Mouse (Mus musculus): ENCODE data around the gene Fhl3. TPM values are rescaled to one million over a fixed set of nuclear protein-coding genes. Genes with fewer than 3 reads are reported as not detected.
"Not testable (repeated sequence)": the region's sequence is repeated elsewhere in the genome, so short reads cannot be mapped to it uniquely, and the experiment has no call there.

Fhl3 gene
- polyA plus RNA-seq, 1 experiment from 2014 or later = 6.4 TPM

- 4% methylated on average over 18 of the region's 18 CpGs for WGBS (ENCODE audit: insufficient replicate concordance)
- Histone ChIP-seq H3K4me1 (ENCODE audit: control insufficient read depth, insufficient read depth, low read length) (peaks cover 36% of the 10 kb centered on the region), H3K9ac (ENCODE audit: low read depth, low read length) (peak overlapping the region; percentile 64)
Measured at GRCm38 (mm10) chr4:124709961-124710446, 9.5 kb downstream of the Fhl3 start.

DNA sequence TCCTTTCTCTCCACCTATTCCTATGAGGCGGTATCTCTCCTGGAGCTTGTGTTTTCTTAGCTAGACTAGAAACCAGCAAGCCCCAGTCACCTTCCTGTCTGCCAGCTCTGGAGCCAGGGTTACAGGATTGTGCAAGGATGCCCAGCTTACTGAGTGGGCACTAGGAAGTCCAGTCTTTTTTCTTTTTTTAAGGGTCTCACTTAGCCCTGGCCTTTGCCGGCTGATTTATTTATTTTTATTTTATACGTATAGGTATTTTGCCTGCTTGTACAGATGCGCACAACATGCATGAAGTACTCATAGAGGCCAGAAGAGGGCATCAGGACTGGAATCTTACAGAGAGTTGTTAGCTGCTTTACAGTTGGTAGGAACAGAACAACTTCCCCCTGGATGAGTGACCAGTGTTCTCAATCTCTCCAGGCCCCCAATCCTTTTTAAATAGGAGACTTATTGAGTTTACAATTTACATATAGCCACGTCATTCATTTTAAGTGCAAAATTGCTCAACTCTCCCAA lies 10.3 kb downstream of the Fhl3 start:
- Histone ChIP-seq H3K27ac (ENCODE audit: low read depth, low read length) (no peak overlapping the region), H3K9ac (ENCODE audit: low read depth, low read length) (no peak overlapping the region), H3K9me3 (replicated peaks; ENCODE audit: control insufficient read depth, low read length) (no peaks in the 10 kb centered on the region), H3K4me1 (ENCODE audit: control insufficient read depth, insufficient read depth, low read length) (peaks cover 33% of the 10 kb centered on the region), H3K4me2 (no peak overlapping the region; the same call in 1 of the 2 replicates), H3K27me3 (ENCODE audit: control insufficient read depth, insufficient read depth, low read length) (no peaks in the 10 kb centered on the region), H3K4me3 (ENCODE audit: low read depth, low read length) (no peak overlapping the region), H3K36me3 (ENCODE audit: control insufficient read depth, insufficient read depth, low read length) (peaks cover under 1% of the 10 kb centered on the region; the same call in 1 of the 2 replicates)
- no peak for ATAC-seq (replicated peaks; ENCODE audit: insufficient number of reproducible peaks, low FRiP score, low TSS enrichment)
- 8% methylated on average over 5 of the region's 5 CpGs for WGBS (ENCODE audit: insufficient replicate concordance)

More at GRCm38 (mm10) chr4:124709961-124710446, 9.5 kb downstream of the Fhl3 start:
- ATAC-seq (replicated peaks; ENCODE audit: insufficient number of reproducible peaks, low FRiP score, low TSS enrichment) = no peak
- Histone ChIP-seq H3K4me2 (peak overlapping the region; percentile 69), H3K36me3 (ENCODE audit: control insufficient read depth, insufficient read depth, low read length) (peaks cover 4% of the 10 kb centered on the region; the same call in 1 of the 2 replicates), H3K9me3 (replicated peaks; ENCODE audit: control insufficient read depth, low read length) (no peaks in the 10 kb centered on the region), H3K27ac (ENCODE audit: low read depth, low read length) (peak overlapping the region; percentile 65), H3K27me3 (ENCODE audit: control insufficient read depth, insufficient read depth, low read length) (no peaks in the 10 kb centered on the region), H3K4me3 (ENCODE audit: low read depth, low read length) (peak overlapping the region; percentile 27)

- Histone ChIP-seq H3K4me1 (ENCODE audit: control insufficient read depth, insufficient read depth, low read length) (peaks cover 27% of the 10 kb centered on the region), H3K9ac (ENCODE audit: low read depth, low read length) (no peak overlapping the region), H3K27ac (ENCODE audit: low read depth, low read length) (no peak overlapping the region), H3K4me3 (ENCODE audit: low read depth, low read length) (no peak overlapping the region), H3K27me3 (ENCODE audit: control insufficient read depth, insufficient read depth, low read length) (no peaks in the 10 kb centered on the region), H3K36me3 (ENCODE audit: control insufficient read depth, insufficient read depth, low read length) (no peaks in the 10 kb centered on the region), H3K4me2 (no peak overlapping the region), H3K9me3 (replicated peaks; ENCODE audit: control insufficient read depth, low read length) (no peaks in the 10 kb centered on the region)
- ATAC-seq (replicated peaks; ENCODE audit: insufficient number of reproducible peaks, low FRiP score, low TSS enrichment) = no peak
- WGBS (ENCODE audit: insufficient replicate concordance) = 79% methylated on average over 6 of the region's 6 CpGs
Measured at GRCm38 (mm10) chr4:124712618-124713017, 12.1 kb downstream of the Fhl3 start.

DNA sequence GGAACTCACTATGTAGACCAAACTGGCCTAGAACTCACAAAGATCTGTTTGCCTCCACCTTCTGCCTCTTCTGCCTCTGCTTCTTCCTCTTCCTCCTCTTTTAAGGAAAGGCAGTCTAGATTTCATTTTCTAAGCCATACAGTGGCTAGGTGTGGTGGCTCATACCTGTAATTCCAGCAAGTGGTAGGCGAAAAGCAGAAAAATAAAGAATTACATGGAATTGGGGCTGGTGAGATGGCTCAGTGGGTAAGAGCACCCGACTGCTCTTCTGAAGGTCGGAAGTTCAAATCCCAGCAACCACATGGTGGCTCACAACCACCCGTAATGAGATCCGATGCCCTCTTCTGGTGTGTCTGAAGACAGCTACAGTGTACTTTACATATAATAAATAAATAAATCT lies 13.3 kb downstream of the Fhl3 start:
- peaks cover 23% of the 10 kb centered on the region for H3K4me1 ChIP-seq (ENCODE audit: control insufficient read depth, insufficient read depth, low read length)
- WGBS (ENCODE audit: insufficient replicate concordance) = 67% methylated on average over 5 of the region's 5 CpGs
- not testable (repeated sequence) for H3K4me3 ChIP-seq (ENCODE audit: low read depth, low read length); H3K27ac ChIP-seq (ENCODE audit: low read depth, low read length); ATAC-seq (replicated peaks; ENCODE audit: insufficient number of reproducible peaks, low FRiP score, low TSS enrichment); H3K27me3 ChIP-seq (ENCODE audit: control insufficient read depth, insufficient read depth, low read length); H3K9ac ChIP-seq (ENCODE audit: low read depth, low read length); H3K9me3 ChIP-seq (replicated peaks; ENCODE audit: control insufficient read depth, low read length); H3K36me3 ChIP-seq (ENCODE audit: control insufficient read depth, insufficient read depth, low read length); H3K4me2 ChIP-seq

DNA sequence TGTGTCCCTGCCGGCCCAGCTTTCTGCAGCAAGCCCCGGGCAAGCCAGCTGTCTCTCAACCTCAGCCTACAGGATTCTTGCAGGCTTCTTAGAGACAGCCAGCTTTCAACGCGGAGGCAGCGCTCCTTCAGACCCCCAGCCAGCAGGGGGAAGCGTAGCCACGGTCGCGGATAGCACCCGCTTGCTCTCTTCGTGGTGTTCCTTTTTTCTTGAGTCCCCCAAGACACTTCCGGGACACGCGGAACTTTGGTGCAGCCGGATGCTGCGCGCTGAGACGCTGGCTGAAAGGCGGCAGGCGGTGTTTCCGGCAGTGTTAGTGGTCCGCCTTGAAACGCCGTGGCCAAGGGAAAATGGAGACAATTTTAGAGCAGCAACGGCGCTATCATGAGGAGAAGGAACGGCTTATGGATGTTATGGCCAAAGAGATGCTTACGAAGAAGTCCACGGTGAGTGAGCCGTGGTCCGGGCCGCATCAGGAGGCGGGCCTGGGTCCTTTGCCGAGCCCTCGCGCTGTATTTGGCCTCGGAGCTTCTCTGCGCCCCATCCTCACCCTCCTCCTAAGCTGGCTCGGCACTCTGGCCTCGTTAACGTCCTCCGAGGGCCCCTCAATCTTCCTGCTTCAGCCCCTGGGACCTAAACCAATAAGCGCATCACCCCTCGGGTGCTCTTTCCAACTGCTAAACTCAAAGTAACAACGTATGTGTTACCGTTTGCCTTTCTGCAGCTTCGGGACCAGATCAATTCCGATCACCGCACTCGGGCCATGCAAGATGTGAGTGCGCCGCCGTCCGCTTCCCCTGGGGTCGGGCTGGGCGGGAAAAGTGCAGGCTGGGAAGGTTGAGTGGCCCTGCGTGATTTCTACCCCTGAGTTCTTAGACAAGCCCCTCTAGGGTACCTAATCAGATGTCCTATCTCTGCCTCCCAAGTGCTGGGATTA lies 14.3 kb downstream of the Fhl3 start, which contains the start of gene Sf3a3:
TSS of gene Sf3a3 (plus strand) at position 232 of the 937 bp plus-strand sequence.
- no peaks in the 10 kb centered on the region for H3K9me3 ChIP-seq (replicated peaks; ENCODE audit: control insufficient read depth, low read length)
- H3K27ac ChIP-seq (ENCODE audit: low read depth, low read length) = peak within 1 kb of the TSS; percentile 73; the same call in 1 of the 2 replicates
- peak within 1 kb of the TSS; percentile 95 for H3K4me3 ChIP-seq (ENCODE audit: low read depth, low read length)
- peaks cover 16% of the 10 kb centered on the region for H3K4me1 ChIP-seq (ENCODE audit: control insufficient read depth, insufficient read depth, low read length)
- WGBS (ENCODE audit: insufficient replicate concordance) = under 1% methylated on average over 57 of the region's 57 CpGs
- no peaks in the 10 kb centered on the region for H3K27me3 ChIP-seq (ENCODE audit: control insufficient read depth, insufficient read depth, low read length)
- peaks cover 14% of the 10 kb centered on the region for H3K36me3 ChIP-seq (ENCODE audit: control insufficient read depth, insufficient read depth, low read length)
- peak within 1 kb of the TSS; percentile 94 for H3K4me2 ChIP-seq
- peak; percentile 80 for ATAC-seq (replicated peaks; ENCODE audit: insufficient number of reproducible peaks, low FRiP score, low TSS enrichment)
- H3K9ac ChIP-seq (ENCODE audit: low read depth, low read length) = peak within 1 kb of the TSS; percentile 90

DNA sequence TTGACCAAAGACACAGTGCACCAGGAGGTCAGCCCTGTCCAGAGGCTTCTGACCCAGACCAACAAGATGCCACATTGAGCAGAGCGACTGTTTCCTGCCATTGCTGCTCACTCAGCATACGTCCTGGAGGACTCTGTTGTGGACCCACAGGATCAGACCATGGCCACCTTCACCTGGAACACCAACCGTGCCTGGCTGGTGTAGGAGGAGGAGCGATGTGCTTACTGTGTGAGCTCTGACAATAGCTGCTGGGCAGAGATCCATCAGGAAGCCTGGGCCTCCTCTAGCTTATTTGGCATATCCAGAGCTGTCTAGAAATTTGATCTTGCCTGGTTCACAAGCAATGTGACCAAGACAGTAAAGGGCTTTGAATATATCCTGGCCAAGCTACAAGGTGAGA lies 18.6 kb downstream of the Fhl3 start:
- no peak overlapping the region for H3K4me2 ChIP-seq
- no peaks in the 10 kb centered on the region for H3K9me3 ChIP-seq (replicated peaks; ENCODE audit: control insufficient read depth, low read length)
- no peaks in the 10 kb centered on the region for H3K27me3 ChIP-seq (ENCODE audit: control insufficient read depth, insufficient read depth, low read length)
- no peak overlapping the region for H3K27ac ChIP-seq (ENCODE audit: low read depth, low read length)
- peaks cover 24% of the 10 kb centered on the region for H3K36me3 ChIP-seq (ENCODE audit: control insufficient read depth, insufficient read depth, low read length)
- no peak overlapping the region for H3K9ac ChIP-seq (ENCODE audit: low read depth, low read length)
- no peak overlapping the region for H3K4me3 ChIP-seq (ENCODE audit: low read depth, low read length)
- WGBS (ENCODE audit: insufficient replicate concordance) = 91% methylated on average over 4 of the region's 4 CpGs
- ATAC-seq (replicated peaks; ENCODE audit: insufficient number of reproducible peaks, low FRiP score, low TSS enrichment) = no peak
- H3K4me1 ChIP-seq (ENCODE audit: control insufficient read depth, insufficient read depth, low read length) = peaks cover 5% of the 10 kb centered on the region; the same call in 1 of the 2 replicates

DNA sequence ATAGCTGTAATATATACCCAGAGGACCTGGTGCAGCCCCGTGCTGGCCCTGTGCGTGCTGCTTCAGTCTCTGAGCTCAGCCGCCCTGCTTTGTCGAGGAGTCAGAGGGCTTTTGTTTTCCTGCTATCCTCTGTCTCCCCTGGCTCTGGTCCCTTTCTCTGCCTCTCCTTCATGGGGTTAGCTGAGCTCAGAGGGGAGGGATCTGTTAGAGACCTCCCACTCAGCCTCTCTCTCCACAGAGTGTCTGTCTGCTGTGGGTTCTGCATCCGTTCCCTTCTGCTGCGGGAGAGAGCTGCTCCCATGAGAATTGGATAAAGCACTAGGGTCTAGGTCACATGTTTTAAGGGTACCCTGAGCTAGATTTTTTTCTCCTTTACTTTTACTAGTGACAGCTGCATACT lies 25.6 kb downstream of the Fhl3 start:
- no peak overlapping the region for H3K4me3 ChIP-seq (ENCODE audit: low read depth, low read length)
- WGBS (ENCODE audit: insufficient replicate concordance) = 92% methylated on average over 6 of the region's 6 CpGs
- H3K27ac ChIP-seq (ENCODE audit: low read depth, low read length) = no peak overlapping the region
- H3K4me1 ChIP-seq (ENCODE audit: control insufficient read depth, insufficient read depth, low read length) = no peaks in the 10 kb centered on the region
- no peaks in the 10 kb centered on the region for H3K9me3 ChIP-seq (replicated peaks; ENCODE audit: control insufficient read depth, low read length)
- ATAC-seq (replicated peaks; ENCODE audit: insufficient number of reproducible peaks, low FRiP score, low TSS enrichment) = no peak
- H3K4me2 ChIP-seq = no peak overlapping the region
- no peaks in the 10 kb centered on the region for H3K27me3 ChIP-seq (ENCODE audit: control insufficient read depth, insufficient read depth, low read length)
- no peak overlapping the region for H3K9ac ChIP-seq (ENCODE audit: low read depth, low read length)
- H3K36me3 ChIP-seq (ENCODE audit: control insufficient read depth, insufficient read depth, low read length) = peaks cover 52% of the 10 kb centered on the region

DNA sequence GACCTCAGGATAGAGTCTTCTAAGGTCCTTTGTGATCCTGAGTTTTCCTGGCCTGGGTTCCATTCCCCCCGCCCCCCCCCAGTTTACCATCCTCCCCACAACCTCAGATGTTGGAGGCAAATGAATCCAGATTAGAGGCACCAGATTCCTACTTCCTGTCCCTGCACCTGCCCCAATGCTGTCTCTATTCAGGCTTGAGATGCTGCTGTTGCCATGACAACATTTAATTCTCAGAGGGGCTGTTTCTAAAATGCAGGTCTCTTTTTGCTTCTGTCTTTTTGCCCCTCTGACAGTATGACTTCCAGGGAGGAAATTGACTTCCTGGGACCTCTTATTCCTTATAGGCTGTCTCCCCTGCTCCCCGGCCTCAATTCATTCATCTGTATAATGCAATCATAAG lies 36.5 kb downstream of the Fhl3 start:
- Histone ChIP-seq H3K4me3 (ENCODE audit: low read depth, low read length) (no peak overlapping the region), H3K27me3 (ENCODE audit: control insufficient read depth, insufficient read depth, low read length) (no peaks in the 10 kb centered on the region), H3K27ac (ENCODE audit: low read depth, low read length) (no peak overlapping the region), H3K9ac (ENCODE audit: low read depth, low read length) (no peak overlapping the region), H3K4me1 (ENCODE audit: control insufficient read depth, insufficient read depth, low read length) (peaks cover 6% of the 10 kb centered on the region; the same call in 1 of the 2 replicates), H3K9me3 (replicated peaks; ENCODE audit: control insufficient read depth, low read length) (no peaks in the 10 kb centered on the region), H3K4me2 (no peak overlapping the region), H3K36me3 (ENCODE audit: control insufficient read depth, insufficient read depth, low read length) (peaks cover 5% of the 10 kb centered on the region; the same call in 1 of the 2 replicates)
- no peak for ATAC-seq (replicated peaks; ENCODE audit: insufficient number of reproducible peaks, low FRiP score, low TSS enrichment)
- WGBS (ENCODE audit: insufficient replicate concordance) = 81% methylated on average over 2 of the region's 2 CpGs

All from heart, embryonic 11.5 days (tissue).